Mouse (Mus musculus): ENCODE data around the gene Dnase2b.

The Dnase2b gene

DNA sequence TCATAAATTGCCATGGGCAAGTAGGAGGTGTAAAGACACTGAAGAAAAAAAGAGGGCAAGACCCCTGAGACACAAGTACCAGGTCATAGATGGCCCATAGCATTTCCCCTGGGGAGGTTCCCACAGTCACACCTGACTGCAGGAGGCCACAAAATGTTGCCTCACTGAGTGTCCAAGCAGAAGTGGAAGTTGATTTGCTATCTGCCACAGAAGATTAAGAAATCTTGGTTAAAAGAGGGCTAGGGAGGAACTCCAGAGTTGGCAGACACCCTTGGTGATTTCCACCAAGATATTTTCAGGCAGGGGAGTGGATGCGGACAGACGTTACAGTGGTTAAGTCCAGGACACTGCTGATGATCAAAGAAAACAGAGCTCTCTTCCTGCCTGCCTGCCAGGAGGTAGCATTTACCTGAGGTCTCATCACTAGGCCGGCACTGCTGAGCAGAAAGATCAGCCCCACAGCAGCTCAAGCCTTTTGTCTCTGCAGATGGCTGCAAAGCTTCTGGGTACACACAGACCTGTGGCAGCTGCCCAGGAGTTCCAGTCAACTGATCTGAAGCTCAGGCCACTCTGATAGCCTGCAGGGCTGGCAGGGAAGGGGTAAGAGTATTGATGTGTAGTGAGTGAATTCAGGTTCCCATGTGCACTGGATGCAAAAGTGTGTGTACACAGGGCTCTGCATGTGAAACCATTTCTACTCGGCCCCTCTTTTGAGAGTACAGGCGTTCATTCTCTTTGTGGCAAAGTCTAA is 1.3 kb upstream of the Dnase2b start:
- no peak for DNase-seq (ENCODE audit: low spot score in 2 of 2)

DNA sequence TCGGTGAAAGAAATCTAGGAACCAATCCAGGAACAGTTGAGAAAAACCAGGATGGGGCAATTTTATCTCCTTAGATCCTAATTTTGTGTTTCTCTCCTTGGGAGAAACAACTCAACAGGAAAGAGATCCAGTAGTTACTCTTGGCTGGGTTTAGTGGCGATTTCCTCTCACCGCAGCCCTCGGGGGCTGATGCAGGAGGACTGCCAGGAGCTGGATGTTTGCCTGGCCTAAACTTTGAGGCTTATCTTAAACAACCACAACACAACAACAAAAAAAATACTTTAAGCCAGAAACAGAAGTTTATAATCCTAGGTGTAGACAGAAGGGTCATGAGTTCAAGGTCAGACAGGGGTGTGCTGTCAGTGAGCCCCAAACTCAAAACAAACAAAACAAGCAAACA is 3.6 kb downstream of the Dnase2b start:
- no peak for DNase-seq (ENCODE audit: low spot score in 2 of 2)

DNA sequence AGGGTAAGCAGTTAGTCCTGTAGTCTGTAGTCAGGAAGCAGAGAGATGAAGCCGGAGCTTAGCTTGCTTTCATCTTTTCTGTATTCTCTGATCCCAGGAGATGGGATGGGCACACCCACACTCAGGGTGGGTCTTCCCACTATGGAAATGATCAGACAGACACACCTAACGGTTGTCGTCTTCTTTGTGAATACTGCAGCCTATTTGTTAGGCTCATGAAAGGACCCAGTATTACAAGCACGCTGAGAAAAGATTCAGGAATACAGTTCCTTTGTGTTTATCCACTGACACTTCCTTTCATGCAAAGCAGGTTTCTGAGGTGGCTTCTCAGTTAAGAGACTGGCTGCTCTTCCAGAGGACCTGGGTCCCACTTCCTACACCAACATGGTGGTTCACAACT is 4.1 kb downstream of the Dnase2b start:
- DNase-seq (ENCODE audit: low spot score in 2 of 2), result no peak

DNA sequence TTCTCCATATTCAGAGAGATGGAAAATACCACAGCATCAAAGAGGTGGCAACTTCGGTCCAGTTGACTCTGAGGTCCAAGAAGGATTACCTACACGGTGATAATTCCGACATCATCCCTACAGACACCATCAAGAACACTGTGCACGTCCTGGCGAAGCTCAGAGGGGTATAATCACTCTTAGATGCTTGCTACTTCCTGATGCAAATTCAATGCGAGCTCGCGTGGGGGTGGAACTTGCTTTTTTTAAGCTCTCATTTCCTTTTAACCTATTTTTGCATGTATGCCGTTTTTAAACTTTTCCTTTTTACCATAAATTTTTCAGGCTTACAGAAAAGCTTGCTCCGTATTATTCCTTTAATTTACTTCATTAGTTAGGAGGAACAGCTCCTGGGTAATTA is 5.1 kb downstream of the Dnase2b start:
- no peak for DNase-seq (ENCODE audit: low spot score in 2 of 2)

DNA sequence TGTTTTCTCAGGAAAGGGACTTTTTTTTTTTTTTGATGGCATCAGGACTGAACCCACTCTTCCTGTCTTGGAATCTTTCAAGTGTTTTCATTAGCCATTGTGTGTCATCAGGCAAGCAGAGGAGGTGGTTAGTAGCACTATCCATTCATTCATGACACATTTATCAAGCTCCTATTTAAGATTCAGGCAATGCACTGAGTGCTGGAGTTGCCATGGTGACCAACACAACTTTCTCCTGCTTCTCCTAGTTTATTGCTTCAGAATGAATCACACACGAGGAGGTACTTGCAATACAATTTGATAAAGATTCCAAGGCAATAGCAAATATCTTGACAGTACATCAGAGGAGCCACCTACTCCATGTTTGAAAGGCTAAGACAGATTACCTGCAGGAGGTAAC is 8.0 kb downstream of the Dnase2b start:
- DNase-seq (ENCODE audit: low spot score in 2 of 2), result peak; percentile 40 to 44

DNA sequence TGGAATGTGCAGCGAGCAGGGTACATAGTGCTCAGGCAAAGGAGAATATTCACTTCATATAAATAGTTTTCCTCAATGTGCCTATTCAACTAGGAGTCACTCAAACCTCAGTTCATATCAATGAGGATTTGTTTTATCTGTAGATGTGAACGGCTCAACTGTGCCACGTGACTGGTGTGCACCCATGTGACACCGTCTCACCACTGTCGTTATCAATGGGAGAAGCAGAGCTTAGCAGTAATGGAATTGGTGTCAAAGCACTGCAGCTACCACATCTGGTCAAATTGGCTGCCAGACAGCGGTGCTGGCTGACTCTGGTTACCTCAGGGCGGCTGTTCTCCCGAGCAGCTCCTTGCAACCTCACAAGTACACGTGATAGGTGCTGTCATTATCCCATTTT is 10.7 kb downstream of the Dnase2b start:
- DNase-seq (ENCODE audit: low spot score in 2 of 2), result no peak

DNA sequence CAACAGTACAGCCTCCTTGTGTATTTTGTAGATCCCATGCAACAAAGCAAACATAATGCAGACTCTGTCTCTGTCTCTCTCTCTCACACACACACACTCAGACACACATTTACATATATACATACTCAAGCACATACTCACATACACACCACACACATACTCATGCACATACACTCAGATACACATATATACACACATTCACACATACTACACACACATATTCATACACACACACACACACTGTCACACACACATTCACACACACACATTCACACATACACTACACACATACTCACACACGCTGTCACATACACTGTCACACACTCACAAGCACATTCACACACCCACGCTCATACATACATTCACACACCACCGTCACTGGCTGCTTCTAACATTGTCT is 12.9 kb downstream of the Dnase2b start:
- DNase-seq (ENCODE audit: low spot score in 2 of 2), result no peak

DNA sequence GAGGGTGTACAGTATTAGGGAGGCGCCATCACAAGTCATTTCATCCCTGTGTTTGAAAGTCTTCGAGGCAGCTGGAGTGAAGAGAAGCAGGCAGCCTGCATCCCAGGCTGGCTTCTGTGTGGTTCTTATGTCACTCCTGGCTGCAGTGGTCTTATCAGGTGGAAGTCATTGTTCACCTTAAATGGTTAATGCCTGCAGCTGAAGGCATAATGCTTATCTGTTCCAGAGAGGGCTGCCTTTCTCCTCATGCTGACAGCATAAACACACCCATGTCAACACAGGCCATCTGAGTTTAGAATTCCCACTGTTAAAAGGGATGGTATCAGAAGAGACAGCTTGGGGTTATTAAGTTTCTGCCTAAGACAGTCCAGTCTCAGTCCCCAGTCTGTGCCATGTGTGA is 14.2 kb downstream of the Dnase2b start:
- DNase-seq (ENCODE audit: low spot score in 2 of 2), result no peak

DNA sequence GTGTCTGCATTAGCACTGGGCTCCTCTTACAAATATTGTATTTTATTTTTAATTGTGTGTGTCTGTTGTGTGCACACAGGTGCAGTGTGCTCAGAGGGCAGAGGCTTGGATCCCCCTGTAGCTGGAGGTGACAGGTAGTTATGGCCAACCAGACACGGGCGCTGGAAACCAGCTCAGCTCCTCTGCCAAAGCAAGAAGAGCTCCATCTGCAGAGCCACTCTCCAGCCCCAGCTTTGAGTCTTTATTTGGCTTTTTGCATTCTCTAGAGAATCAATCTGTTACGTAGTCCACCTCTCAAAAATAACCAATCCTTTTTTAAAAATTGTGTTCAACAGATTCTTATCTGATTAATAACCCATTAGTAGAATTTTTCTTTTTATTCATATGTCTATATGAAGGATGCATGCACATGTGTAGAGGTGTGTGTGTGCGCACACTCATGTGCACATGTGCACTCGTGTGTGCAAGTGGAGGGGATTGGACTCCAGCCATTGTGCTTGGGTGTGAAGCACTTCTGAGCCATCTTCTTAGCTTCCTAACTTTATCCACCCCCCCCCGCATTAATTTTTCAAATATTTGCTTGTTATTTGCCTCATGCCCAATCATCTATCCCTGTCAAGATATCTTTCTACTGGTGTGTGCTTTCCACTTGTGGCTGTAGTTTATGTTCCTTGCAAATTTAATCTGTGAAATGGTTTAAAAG is 16.0 kb downstream of the Dnase2b start:
- no peak for DNase-seq (ENCODE audit: low spot score in 2 of 2)

DNA sequence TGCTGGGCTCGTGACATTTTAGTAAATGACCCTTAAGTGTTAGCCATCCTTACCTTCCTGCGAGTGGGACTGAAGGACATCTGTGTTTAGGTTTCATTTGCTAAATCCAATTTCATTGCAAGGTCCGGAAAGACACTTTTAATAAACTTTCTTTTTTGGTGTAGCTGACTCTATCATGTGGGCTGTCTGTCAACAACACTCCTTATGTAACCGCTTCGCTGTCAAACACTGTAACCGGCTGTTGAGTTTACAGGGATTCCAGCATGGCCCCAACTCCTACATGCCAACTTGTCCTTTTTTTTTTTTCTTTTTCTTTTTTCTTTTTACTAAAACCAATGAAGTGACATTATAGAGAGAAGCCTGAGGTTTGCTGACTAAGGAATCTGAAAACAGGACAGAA is 17.0 kb downstream of the Dnase2b start:
- no peak for DNase-seq (ENCODE audit: low spot score in 2 of 2)

DNA sequence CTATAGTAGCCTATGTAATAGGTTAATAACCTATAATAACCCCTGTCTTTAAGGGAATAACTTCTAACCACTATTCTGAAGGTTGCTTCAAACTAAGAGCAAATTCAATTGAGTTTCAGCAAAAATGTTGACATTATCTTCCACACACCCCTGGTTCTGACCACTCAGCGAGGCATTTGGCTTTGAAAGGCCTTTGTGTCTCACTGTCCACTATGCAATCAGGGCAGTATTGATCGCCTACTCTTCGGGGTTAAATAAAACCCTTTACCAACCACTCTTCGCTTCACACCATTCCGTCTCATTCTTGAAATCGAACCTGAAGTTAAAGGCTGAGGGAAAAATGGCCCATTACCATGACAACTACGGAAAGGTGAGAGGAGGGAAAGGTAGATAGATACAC is 18.5 kb downstream of the Dnase2b start:
- no peak for DNase-seq (ENCODE audit: low spot score in 2 of 2)

DNA sequence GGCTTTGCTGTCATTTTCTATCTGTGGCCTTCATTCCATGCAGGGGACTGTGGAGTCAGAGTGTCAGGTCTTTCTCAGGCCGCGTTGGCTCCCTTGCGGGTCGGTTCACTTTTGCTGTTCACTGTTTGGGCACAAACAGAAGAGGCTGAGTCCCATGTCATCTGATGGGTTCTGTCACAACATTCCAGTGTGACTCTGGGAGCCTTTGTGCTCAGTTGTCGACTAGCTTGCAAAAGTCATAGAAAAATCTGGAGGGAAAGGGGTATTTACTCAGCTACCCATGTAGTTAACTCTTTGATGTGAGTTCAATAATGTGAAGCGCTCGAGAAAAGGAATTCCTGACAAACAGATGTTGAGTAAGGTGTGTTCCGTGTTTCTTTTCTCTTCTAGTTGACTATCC is 19.0 kb downstream of the Dnase2b start:
- DNase-seq (ENCODE audit: low spot score in 2 of 2), result no peak

DNA sequence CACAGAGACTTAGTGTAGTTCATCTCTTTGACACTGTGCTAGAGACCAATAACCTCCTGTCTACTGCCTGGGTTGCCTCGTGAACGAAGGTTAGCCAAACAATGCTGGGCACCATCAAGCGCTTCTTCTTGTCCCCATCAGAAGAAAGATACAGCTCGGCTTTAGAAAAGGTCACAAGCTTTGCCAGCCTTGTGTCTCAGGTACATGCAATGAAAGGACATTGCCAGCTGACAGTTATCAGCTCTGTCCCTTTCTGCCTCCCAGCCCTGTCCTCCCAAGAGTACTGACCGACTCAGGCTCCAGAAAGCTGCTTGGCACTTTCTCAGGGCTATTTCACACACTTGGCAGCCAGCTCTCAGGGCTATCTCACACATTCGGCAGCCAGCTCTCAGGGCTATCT is 20.0 kb downstream of the Dnase2b start:
- DNase-seq (ENCODE audit: low spot score in 2 of 2), result no peak

DNA sequence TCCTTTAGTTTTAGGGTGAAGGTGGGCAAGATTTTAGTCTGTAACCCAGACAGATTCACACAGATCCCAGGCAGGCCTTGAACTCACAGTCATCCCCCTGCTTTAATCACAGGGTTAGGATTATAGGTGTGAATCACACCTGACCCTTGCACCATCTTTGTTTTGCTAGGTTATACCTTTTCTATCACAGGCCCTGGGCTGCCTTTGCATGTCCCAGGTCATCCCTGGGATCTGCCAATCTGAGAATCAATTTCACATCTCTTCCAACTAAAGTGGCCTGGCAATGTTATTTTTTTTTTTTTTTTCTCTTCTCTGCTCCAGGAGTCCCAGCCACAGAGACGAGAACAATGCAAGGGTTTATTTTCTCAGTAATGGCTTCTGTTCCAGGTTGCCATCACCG is 23.8 kb downstream of the Dnase2b start:
- DNase-seq (ENCODE audit: low spot score in 2 of 2), result no peak

DNA sequence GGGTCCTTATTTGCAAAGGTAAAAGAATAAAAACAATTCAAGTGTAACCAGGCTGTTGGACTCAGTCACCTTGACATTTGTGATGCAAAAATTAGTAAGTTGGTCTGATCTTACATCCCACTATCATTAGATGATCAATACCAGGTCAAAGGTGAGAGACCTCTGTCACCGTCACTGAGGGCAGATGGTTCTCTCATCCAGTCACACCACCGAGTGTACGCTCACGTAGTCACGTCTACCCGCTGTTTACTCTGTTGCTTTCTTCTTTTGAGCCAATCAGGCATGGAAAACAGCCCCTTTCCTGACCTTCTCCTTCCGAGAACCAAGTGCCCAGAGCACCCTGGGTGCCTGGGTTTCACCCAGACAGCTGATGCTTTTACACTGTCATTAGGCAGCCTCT is 24.2 kb downstream of the Dnase2b start:
- no peak for DNase-seq (ENCODE audit: low spot score in 2 of 2)

DNA sequence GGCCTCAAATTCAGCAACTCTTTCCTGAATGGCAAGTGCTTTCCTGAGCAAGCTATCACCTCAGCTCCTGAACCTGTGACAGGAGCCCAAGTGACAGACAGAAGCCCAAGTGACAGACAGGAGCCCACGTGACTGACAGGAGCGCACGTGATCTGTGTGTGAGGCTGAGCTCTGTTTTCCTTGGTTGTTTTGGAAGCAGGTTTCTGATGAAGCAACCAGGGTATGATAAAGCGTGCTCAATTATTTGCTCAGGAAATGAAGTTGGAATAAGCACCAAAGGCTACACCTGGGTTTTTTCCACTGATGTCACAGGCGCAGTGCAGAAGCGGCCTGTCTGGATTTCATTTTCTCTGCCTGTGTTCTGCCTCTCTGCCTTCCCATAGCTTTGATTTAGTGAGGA is 25.9 kb downstream of the Dnase2b start:
- no peak for DNase-seq (ENCODE audit: low spot score in 2 of 2)

DNA sequence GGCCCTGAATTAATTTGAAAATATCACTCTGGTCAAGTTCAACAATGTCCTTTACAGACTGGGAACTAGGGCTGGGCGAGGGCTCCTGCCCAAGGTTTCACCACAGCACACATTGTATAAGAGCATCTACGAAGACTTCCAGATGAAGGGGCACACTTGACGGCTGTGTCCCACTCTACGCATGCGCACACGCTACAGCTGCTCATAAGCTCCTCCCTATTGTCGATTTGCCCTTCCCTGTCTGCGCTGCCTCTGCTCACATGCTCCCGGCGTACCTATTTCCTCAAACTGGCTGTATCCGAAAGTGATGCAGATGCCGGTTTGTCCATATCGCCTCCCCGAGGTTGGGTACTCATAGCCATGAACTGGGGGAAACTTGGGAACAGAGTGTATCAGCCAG is 28.8 kb downstream of the Dnase2b start:
- no peak for DNase-seq (ENCODE audit: low spot score in 2 of 2)

DNA sequence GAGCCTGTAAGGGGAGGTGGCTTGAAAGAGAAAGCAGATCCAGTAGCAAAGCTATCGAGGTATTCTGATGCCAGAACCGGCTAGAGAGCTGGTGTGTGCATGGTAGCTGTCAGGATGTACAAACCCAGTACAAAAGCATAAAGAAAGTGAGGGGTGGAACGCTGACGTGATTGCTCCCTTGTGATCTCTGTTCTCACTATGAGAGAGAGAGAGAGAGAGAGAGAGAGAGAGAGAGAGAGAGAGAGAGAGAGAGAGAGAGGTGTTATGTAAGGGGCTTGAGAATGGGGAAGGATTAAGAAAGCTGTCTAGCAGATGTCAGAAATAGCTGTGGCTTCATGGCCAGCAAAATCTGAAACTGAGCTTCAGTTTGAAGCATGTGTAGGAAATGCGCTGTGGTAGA is 31.5 kb downstream of the Dnase2b start:
- DNase-seq (ENCODE audit: low spot score in 2 of 2), result no peak

DNA sequence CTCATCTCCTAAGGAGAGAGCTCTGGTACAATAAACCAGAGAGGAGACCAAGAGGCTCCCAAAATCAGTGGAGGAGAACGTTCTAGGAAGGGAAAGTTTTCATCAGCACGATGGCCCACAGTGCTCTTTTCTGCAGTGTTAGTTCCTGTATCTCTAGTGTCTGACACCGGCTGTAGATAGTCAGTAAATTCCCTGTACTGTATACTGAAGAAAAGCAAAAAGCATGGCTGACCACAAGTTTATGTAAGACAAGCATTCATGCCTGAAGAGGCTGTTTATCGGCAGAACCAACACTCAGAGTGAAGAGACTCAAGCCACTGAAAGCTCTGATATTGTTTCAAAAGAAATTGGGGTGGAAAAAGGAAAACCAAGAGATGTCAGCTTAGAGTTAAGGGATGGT is 31.9 kb downstream of the Dnase2b start:
- DNase-seq (ENCODE audit: low spot score in 2 of 2), result no peak

DNA sequence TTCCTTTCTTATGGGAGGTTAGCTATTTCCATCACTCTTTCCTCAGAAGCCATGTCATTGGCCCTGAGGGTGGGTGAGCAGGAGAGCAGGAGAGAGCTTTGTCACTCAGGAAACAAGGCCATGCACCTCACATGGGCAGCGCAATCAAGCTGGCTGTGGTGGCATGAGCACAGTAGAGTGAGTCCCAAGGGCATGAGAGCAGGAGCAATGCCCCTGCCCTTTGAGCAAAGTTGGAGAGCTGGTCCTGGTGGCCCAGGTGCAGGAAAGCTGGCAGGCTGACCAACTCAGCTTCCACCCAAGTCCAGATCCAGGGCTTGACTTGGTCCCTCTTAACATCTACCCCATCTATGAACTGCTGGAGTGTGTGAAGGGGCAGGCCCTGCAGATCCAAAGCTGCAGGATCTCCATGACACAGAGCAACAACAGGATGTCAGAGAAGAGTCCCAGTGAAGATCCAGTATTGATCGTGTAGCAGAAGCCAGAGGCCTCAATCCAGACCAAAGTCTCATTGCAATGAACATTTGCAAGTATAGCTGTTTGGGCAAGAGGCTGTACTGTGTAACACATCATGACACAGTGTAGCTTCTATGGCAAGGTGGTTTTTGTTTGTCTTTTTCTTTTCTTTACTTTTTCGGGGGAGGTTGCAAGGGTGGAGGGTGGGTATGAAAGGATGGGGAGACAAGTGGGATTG is 35.2 kb downstream of the Dnase2b start:
- DNase-seq (ENCODE audit: low spot score in 2 of 2), result no peak

DNA sequence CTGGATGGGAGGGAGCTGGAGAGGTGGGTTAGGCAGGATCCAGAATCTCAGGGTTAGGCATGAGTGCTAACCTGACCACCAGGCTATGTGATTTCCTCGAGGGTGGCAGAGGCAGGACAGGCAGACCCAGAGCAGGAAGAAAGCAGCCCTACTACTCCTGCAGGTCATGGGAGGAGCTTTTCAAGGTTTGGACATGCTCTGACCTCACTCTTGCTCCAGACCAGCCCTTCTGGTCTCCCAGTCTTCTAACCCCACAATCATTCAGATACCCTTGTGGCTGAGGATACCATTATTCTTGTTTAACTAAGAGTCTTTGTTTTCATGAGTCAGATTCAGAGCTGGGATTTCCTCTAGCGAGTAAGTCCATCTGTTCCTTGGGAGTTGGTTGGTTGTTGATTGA is 37.8 kb downstream of the Dnase2b start:
- DNase-seq (ENCODE audit: low spot score in 2 of 2), result no peak

DNA sequence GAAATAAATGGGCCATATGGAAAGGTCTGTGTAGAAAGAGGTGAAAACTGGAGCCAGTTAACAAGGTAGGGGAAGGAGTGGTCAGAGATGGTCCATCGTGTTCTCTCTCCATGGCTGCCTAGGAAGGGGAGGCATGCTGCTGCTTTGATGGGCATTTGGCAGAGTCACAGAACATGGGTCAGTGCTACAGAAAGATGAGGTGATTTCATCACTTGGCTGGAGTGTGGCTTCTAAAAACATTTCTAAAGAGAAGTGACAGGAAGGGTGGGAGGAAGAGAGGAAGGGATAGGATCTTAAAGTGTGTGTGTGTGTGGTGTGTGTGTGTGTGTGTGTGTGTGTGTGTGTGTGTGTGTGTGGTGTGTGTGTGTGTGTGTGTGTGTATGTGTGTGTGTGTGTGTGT is 44.1 kb downstream of the Dnase2b start:
- DNase-seq (ENCODE audit: low spot score in 2 of 2), result no peak

DNA sequence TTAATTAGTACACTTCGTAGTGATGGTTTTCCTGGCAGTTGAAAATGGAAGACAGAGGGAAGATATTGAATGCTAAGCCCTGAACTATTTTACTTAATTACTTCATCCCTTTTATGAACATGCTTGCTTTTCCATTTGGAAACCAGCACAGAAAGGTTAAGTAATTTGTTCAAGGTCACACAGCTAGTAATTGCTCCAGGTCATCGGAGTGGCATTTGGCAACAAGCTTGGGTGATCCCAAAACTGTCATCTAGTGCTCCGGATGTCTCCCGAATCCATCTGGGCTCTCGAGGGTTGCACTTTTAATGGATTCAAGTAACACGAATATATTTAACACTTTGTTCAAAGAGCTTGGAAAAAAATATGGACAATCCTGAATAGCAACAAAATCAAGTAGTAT is 44.5 kb downstream of the Dnase2b start:
- no peak for DNase-seq (ENCODE audit: low spot score in 2 of 2)

Measured in frontal cortex, postnatal 10 days (tissue).